Comparison of ENCODE assay signal across 25 mouse cellular contexts in the genomic region with DNA sequence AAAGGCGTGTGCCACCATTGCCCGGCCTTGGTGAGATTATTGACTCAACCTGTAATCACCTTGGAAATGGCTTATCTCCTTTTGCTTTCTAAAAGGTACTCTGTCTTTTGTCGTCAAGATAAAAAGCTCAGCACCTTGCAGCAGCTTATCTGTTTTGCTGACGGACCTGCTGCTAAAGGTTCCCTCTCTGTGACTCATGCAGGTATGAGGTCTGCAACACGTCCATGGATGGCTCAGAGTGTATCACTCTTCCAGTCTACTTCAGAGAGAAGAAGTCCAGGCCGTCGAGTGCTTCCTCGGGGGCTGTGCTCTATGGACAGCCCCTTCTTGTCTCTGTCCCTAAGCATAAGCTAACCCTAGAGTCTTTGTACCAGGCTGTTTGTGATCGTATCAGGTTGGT. TPM values are rescaled to one million over a fixed set of nuclear protein-coding genes. Genes with fewer than 3 reads are reported as not detected.
"Had no signal": no experiment of that assay in that cellular context is flagged by ENCODE, and none has a peak within 500 bp of the region (broad histone marks: within the 10 kb centered on the region; RNA-seq: fewer than 3 reads in every experiment).

No protein-coding gene starts in this region.

- H3K9me3 ChIP-seq: liver, embryonic 12.5 days; liver, embryonic 15.5 days; midbrain, embryonic 12.5 days; midbrain, embryonic 15.5 days; neural tube, embryonic 12.5 days; neural tube, embryonic 15.5 days had no signal

- H3K4me2 ChIP-seq: liver, embryonic 12.5 days; liver, embryonic 15.5 days; midbrain, embryonic 12.5 days; midbrain, embryonic 15.5 days; neural tube, embryonic 12.5 days; neural tube, embryonic 15.5 days had no signal

- DNase-seq: kidney, adult 2 months; kidney, postnatal 25 days; layer of hippocampus, adult 9-11 months; lung, adult 2 months; right cerebral cortex, adult 18-20 months; right cerebral cortex, postnatal 14 days; right cerebral cortex, postnatal 4 days; spleen, adult 18-20 months; thymus, postnatal 14 days; thymus, postnatal 4 days had no signal

- H3K9ac ChIP-seq: liver, embryonic 12.5 days; liver, embryonic 15.5 days; midbrain, embryonic 12.5 days; midbrain, embryonic 15.5 days; neural tube, embryonic 12.5 days; neural tube, embryonic 15.5 days had no signal

- H3K27ac ChIP-seq: kidney, postnatal 0 days; layer of hippocampus, adult 2 months; liver, embryonic 12.5 days; liver, embryonic 15.5 days; macrophage; midbrain, embryonic 12.5 days; midbrain, embryonic 15.5 days; neural tube, embryonic 12.5 days; neural tube, embryonic 15.5 days had no signal

- H3K4me1 ChIP-seq: liver, embryonic 12.5 days; liver, embryonic 15.5 days; midbrain, embryonic 12.5 days; midbrain, embryonic 15.5 days; neural tube, embryonic 12.5 days; neural tube, embryonic 15.5 days had no signal

- H3K4me3 ChIP-seq: layer of hippocampus, adult 2 months; liver, embryonic 12.5 days; liver, embryonic 15.5 days; midbrain, embryonic 12.5 days; midbrain, embryonic 15.5 days; neural tube, embryonic 12.5 days; neural tube, embryonic 15.5 days had no signal

- ATAC-seq: liver, embryonic 12.5 days; midbrain, embryonic 15.5 days had no signal

- H3K27me3 ChIP-seq: liver, embryonic 12.5 days; liver, embryonic 15.5 days; midbrain, embryonic 12.5 days; midbrain, embryonic 15.5 days; neural tube, embryonic 12.5 days; neural tube, embryonic 15.5 days had no signal

RNA-seq across cellular contexts. Expression of a gene that starts 14.4 kb away (rescaled TPM):
- polyA plus RNA-seq: macrophage had no signal

RNA-seq across cellular contexts. Expression of a gene that starts 50.0 kb away (rescaled TPM):
- polyA plus RNA-seq: kidney, adult 2 months; large intestine, adult 2 months; lung, adult 2 months; macrophage had no signal

RNA-seq across cellular contexts. Expression of a gene that starts 58.0 kb away (rescaled TPM):
- polyA plus RNA-seq: intestine, embryonic 14.5 days; kidney, adult 2 months; kidney, embryonic 14.5 days; kidney, postnatal 0 days; large intestine, adult 2 months; limb, embryonic 11.5 days; limb, embryonic 14.5 days; liver, embryonic 12.5 days; liver, embryonic 15.5 days; lung, adult 2 months; lung, embryonic 16.5 days; macrophage; midbrain, embryonic 12.5 days; midbrain, embryonic 15.5 days; neural tube, embryonic 12.5 days; neural tube, embryonic 15.5 days had no signal
